Mouse (Mus musculus) midbrain, embryonic 12.5 days (tissue): Measurements from ENCODE around the gene Fen1. TPM values are rescaled to one million over a fixed set of nuclear protein-coding genes. Genes with fewer than 3 reads are reported as not detected.
"Not testable (repeated sequence)": the region's sequence is repeated elsewhere in the genome, so short reads cannot be mapped to it uniquely, and the experiment has no call there.

ENCODE experiments used
- ATAC-seq: fragments of 200-750 bp; cut with Nextera tagmentation; 2 replicates; pipeline ENCODE4 v1.8.0; 2017; ENCODE audit warnings: low read depth, moderate TSS enrichment, moderate library complexity; ENCODE audit not compliant: low FRiP score
- H3K27ac ChIP-seq: fragments of 300-500 bp; sonication (generic); replicated peaks from 2 replicates; pipeline ENCODE4 v1.5.1; 2016; ENCODE audit warnings: mild to moderate bottlenecking
- H3K27me3 ChIP-seq: fragments of 300-500 bp; sonication (generic); 2 replicates; pipeline ENCODE4 v1.6.1; 2016; ENCODE audit warnings: mild to moderate bottlenecking
- H3K36me3 ChIP-seq: fragments of 300-500 bp; sonication (generic); 2 replicates; pipeline ENCODE4 v1.6.1; 2016
- H3K4me1 ChIP-seq: fragments of 300-500 bp; sonication (generic); 2 replicates; pipeline ENCODE4 v1.6.1; 2016
- H3K4me2 ChIP-seq: fragments of 300-500 bp; sonication (generic); replicated peaks from 2 replicates; pipeline ENCODE4 v1.6.1; 2016; ENCODE audit warnings: mild to moderate bottlenecking, moderate library complexity
- H3K4me3 ChIP-seq: fragments of 300-500 bp; sonication (generic); 2 replicates; pipeline ENCODE4 v1.5.1; 2016; ENCODE audit warnings: mild to moderate bottlenecking
- H3K9ac ChIP-seq: fragments of 300-500 bp; sonication (generic); replicated peaks from 2 replicates; pipeline ENCODE4 v1.6.1; 2016; ENCODE audit warnings: mild to moderate bottlenecking, moderate library complexity
- H3K9me3 ChIP-seq: fragments of 300-500 bp; sonication (generic); 2 replicates; pipeline ENCODE4 v1.6.1; 2016; ENCODE audit warnings: mild to moderate bottlenecking
- WGBS: fragments of 180-500 bp; shearing (Covaris S2); methylation state at CpG from one replicate; pipeline ENCODE4 v1.1.7; 2016; 5-methylcytosine and 5-hydroxymethylcytosine counted together
- polyA plus RNA-seq: library from polyadenylated mRNA; unstranded; fragments of >200 nt; fragmentation: Nextera tagmentation; extraction: Ambion mirVana; gene quantifications from 2 replicates; pipeline ENCODE4 v1.2.1, GENCODE M21; 2016

The Fen1 gene
- polyA plus RNA-seq, 1 experiment from 2014 or later, result 98.9 TPM

- no peak for ATAC-seq
- Histone ChIP-seq H3K9me3 (no peaks in the 10 kb centered on the region), H3K36me3 (no peaks in the 10 kb centered on the region), H3K4me2 (no peak overlapping the region), H3K4me1 (no peaks in the 10 kb centered on the region), H3K27me3 (no peaks in the 10 kb centered on the region), H3K9ac (no peak overlapping the region), H3K27ac (no peak overlapping the region), H3K4me3 (no peak overlapping the region)
- 90% methylated on average over 7 of the region's 7 CpGs for WGBS
Observed at GRCm38 (mm10) chr19:10173844-10174539, 30.0 kb downstream of the Fen1 start.

GRCm38 (mm10) chr19:10173116-10173718, 30.8 kb downstream of the Fen1 start:
- WGBS, result 91% methylated on average over 5 of the region's 5 CpGs
- Histone ChIP-seq H3K27me3 (no peaks in the 10 kb centered on the region), H3K4me1 (no peaks in the 10 kb centered on the region), H3K27ac (no peak overlapping the region), H3K9ac (no peak overlapping the region), H3K9me3 (no peaks in the 10 kb centered on the region), H3K4me2 (no peak overlapping the region), H3K36me3 (no peaks in the 10 kb centered on the region), H3K4me3 (no peak overlapping the region)
- no peak for ATAC-seq

- no peaks in the 10 kb centered on the region for H3K36me3 ChIP-seq
- no peak overlapping the region for H3K4me3 ChIP-seq
- H3K27ac ChIP-seq, result no peak overlapping the region
- H3K4me2 ChIP-seq, result no peak overlapping the region
- no peaks in the 10 kb centered on the region for H3K9me3 ChIP-seq
- H3K27me3 ChIP-seq, result no peaks in the 10 kb centered on the region
- H3K9ac ChIP-seq, result no peak overlapping the region
- H3K4me1 ChIP-seq, result no peaks in the 10 kb centered on the region
- ATAC-seq, result no peak
Observed at GRCm38 (mm10) chr19:10171846-10172245, 32.1 kb downstream of the Fen1 start.

GRCm38 (mm10) chr19:10171359-10171758, 32.6 kb downstream of the Fen1 start:
- no peak overlapping the region for H3K9ac ChIP-seq
- H3K27me3 ChIP-seq, result no peaks in the 10 kb centered on the region
- H3K9me3 ChIP-seq, result no peaks in the 10 kb centered on the region
- 91% methylated on average over 7 of the region's 7 CpGs for WGBS
- no peaks in the 10 kb centered on the region for H3K4me1 ChIP-seq
- no peak for ATAC-seq
- no peak overlapping the region for H3K4me3 ChIP-seq
- H3K4me2 ChIP-seq, result no peak overlapping the region
- H3K36me3 ChIP-seq, result no peaks in the 10 kb centered on the region
- H3K27ac ChIP-seq, result no peak overlapping the region

- Histone ChIP-seq H3K9ac (no peak overlapping the region), H3K27ac (no peak overlapping the region), H3K4me1 (no peaks in the 10 kb centered on the region), H3K4me2 (no peak overlapping the region), H3K4me3 (no peak overlapping the region), H3K36me3 (no peaks in the 10 kb centered on the region), H3K27me3 (no peaks in the 10 kb centered on the region), H3K9me3 (no peaks in the 10 kb centered on the region)
- 16% methylated on average over 1 of the region's 1 CpGs for WGBS
- ATAC-seq, result no peak
Observed at GRCm38 (mm10) chr19:10170466-10170865, 33.5 kb downstream of the Fen1 start.

GRCm38 (mm10) chr19:10169692-10170330, 34.2 kb downstream of the Fen1 start:
- not testable (repeated sequence) for H3K4me1 ChIP-seq, H3K9me3 ChIP-seq, H3K27ac ChIP-seq, H3K27me3 ChIP-seq, H3K36me3 ChIP-seq, H3K4me2 ChIP-seq, ATAC-seq, H3K4me3 ChIP-seq, H3K9ac ChIP-seq
- WGBS, result 83% methylated on average over 3 of the region's 3 CpGs

GRCm38 (mm10) chr19:10169179-10169578, 34.8 kb downstream of the Fen1 start:
- Histone ChIP-seq H3K4me1 (no peaks in the 10 kb centered on the region), H3K4me3 (no peak overlapping the region), H3K27ac (no peak overlapping the region), H3K9me3 (no peaks in the 10 kb centered on the region), H3K36me3 (no peaks in the 10 kb centered on the region), H3K9ac (no peak overlapping the region), H3K27me3 (no peaks in the 10 kb centered on the region), H3K4me2 (no peak overlapping the region)
- no peak for ATAC-seq

- Histone ChIP-seq H3K4me1 (no peaks in the 10 kb centered on the region), H3K36me3 (no peaks in the 10 kb centered on the region), H3K4me3 (no peak overlapping the region), H3K9me3 (no peaks in the 10 kb centered on the region), H3K4me2 (no peak overlapping the region), H3K27me3 (no peaks in the 10 kb centered on the region), H3K9ac (no peak overlapping the region), H3K27ac (no peak overlapping the region)
- no peak for ATAC-seq
- WGBS, result 90% methylated on average over 3 of the region's 3 CpGs
Observed at GRCm38 (mm10) chr19:10168441-10168840, 35.5 kb downstream of the Fen1 start.

- Histone ChIP-seq H3K27ac (no peak overlapping the region), H3K4me2 (no peak overlapping the region), H3K27me3 (no peaks in the 10 kb centered on the region), H3K9ac (no peak overlapping the region), H3K36me3 (no peaks in the 10 kb centered on the region), H3K4me1 (no peaks in the 10 kb centered on the region), H3K4me3 (no peak overlapping the region), H3K9me3 (no peaks in the 10 kb centered on the region)
- no peak for ATAC-seq
- 93% methylated on average over 1 of the region's 1 CpGs for WGBS
Observed at GRCm38 (mm10) chr19:10167951-10168350, 36.0 kb downstream of the Fen1 start.

GRCm38 (mm10) chr19:10167112-10167511, 36.9 kb downstream of the Fen1 start:
- no peak for ATAC-seq
- Histone ChIP-seq H3K9ac (no peak overlapping the region), H3K4me2 (no peak overlapping the region), H3K9me3 (no peaks in the 10 kb centered on the region), H3K27ac (no peak overlapping the region), H3K27me3 (no peaks in the 10 kb centered on the region), H3K36me3 (no peaks in the 10 kb centered on the region), H3K4me3 (no peak overlapping the region), H3K4me1 (no peaks in the 10 kb centered on the region)
- 85% methylated on average over 4 of the region's 4 CpGs for WGBS

- 79% methylated on average over 4 of the region's 4 CpGs for WGBS
- ATAC-seq, H3K4me3 ChIP-seq, H3K27me3 ChIP-seq, H3K36me3 ChIP-seq, H3K9ac ChIP-seq, H3K4me1 ChIP-seq, H3K4me2 ChIP-seq, H3K9me3 ChIP-seq, H3K27ac ChIP-seq: not testable (repeated sequence)
Observed at GRCm38 (mm10) chr19:10165928-10166327, 38.0 kb downstream of the Fen1 start.

- ATAC-seq, result no peak
- no peak overlapping the region for H3K27ac ChIP-seq
Observed at GRCm38 (mm10) chr19:10163896-10164295, 40.1 kb downstream of the Fen1 start.

More at GRCm38 (mm10) chr19:10163896-10164295, 40.1 kb downstream of the Fen1 start:
- no peak overlapping the region for H3K4me3 ChIP-seq
- H3K4me2 ChIP-seq, result no peak overlapping the region
- H3K36me3 ChIP-seq, result no peaks in the 10 kb centered on the region
- H3K27me3 ChIP-seq, result no peaks in the 10 kb centered on the region
- 94% methylated on average over 3 of the region's 3 CpGs for WGBS
- no peaks in the 10 kb centered on the region for H3K9me3 ChIP-seq
- H3K9ac ChIP-seq, result no peak overlapping the region
- H3K4me1 ChIP-seq, result no peaks in the 10 kb centered on the region
